Mouse (Mus musculus) liver, embryonic 12.5 days (tissue): ENCODE measurements at regions not wholly inside any gene's neighbourhood (a gene's known extent, or its start where the extent isn't known, plus 50 kb on each side); places are given as distances from the start of the nearest gene placed in this dataset.
A peak's percentile ranks its signal among the peaks of the same experiment; 100 is the strongest.
"Not testable (repeated sequence)": the region's sequence is repeated elsewhere in the genome, so short reads cannot be mapped to it uniquely, and the experiment has no call there.

ENCODE experiments used
- ATAC-seq: fragments of 200-750 bp; cut with Nextera tagmentation; 2 replicates; pipeline ENCODE4 v1.8.0; 2017; ENCODE audit warnings: moderate number of reproducible peaks, mild to moderate bottlenecking, moderate library complexity
- H3K27ac ChIP-seq: fragments of 300-500 bp; sonication (generic); 2 replicates; pipeline ENCODE4 v1.5.1; 2016; ENCODE audit warnings: mild to moderate bottlenecking
- H3K27me3 ChIP-seq: fragments of 300-500 bp; sonication (generic); replicated peaks from 2 replicates; pipeline ENCODE4 v1.6.1; 2016; ENCODE audit warnings: mild to moderate bottlenecking, moderate library complexity
- H3K36me3 ChIP-seq: fragments of 300-500 bp; sonication (generic); 2 replicates; pipeline ENCODE4 v1.6.1; 2016; ENCODE audit warnings: mild to moderate bottlenecking, moderate library complexity
- H3K4me1 ChIP-seq: fragments of 300-500 bp; sonication (generic); 2 replicates; pipeline ENCODE4 v1.6.1; 2016
- H3K4me2 ChIP-seq: fragments of 300-500 bp; sonication (generic); 2 replicates; pipeline ENCODE4 v1.6.1; 2016; ENCODE audit warnings: mild to moderate bottlenecking, moderate library complexity
- H3K4me3 ChIP-seq: fragments of 300-500 bp; sonication (generic); 2 replicates; pipeline ENCODE4 v1.5.1; 2016; ENCODE audit warnings: mild to moderate bottlenecking, moderate library complexity
- H3K9ac ChIP-seq: fragments of 300-500 bp; sonication (generic); 2 replicates; pipeline ENCODE4 v1.6.1; 2016; ENCODE audit warnings: mild to moderate bottlenecking, moderate library complexity
- H3K9me3 ChIP-seq: fragments of 300-500 bp; sonication (generic); replicated peaks from 2 replicates; pipeline ENCODE4 v1.6.1; 2016; ENCODE audit warnings: mild to moderate bottlenecking, moderate library complexity
- WGBS: fragments of 180-500 bp; shearing (Covaris S2); methylation state at CpG from one replicate; pipeline ENCODE4 v1.1.7; 2016; ENCODE audit not compliant: insufficient replicate concordance; 5-methylcytosine and 5-hydroxymethylcytosine counted together

DNA sequence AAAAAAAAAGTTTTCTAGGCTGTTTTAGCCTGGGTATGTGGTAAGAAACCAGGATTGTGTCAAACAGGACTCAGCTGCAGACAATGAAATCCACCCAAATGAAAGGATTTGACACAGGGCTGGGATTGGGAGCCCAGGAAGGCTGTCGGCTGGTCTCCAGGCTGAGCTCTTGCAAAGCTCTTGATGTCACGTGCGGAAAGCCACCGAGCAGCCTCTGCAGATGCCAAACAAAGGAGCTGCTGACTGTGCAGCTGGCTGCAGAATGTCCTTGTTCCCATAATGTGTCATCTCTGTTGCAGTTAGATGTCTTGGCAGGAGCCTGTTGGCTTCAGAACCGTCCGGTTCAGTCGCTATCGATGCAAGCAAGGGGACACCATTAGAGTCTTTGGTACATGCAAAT, 56.1 kb downstream of the Bbs10 start:
- H3K4me3 ChIP-seq: no peak overlapping the region
- no peaks in the 10 kb centered on the region for H3K36me3 ChIP-seq
- 72% methylated on average over 8 of the region's 8 CpGs for WGBS
- ATAC-seq: no peak
- no peaks in the 10 kb centered on the region for H3K27me3 ChIP-seq
- H3K9me3 ChIP-seq: no peaks in the 10 kb centered on the region
- H3K4me2 ChIP-seq: no peak overlapping the region
- H3K4me1 ChIP-seq: no peaks in the 10 kb centered on the region
- H3K27ac ChIP-seq: no peak overlapping the region
- no peak overlapping the region for H3K9ac ChIP-seq

DNA sequence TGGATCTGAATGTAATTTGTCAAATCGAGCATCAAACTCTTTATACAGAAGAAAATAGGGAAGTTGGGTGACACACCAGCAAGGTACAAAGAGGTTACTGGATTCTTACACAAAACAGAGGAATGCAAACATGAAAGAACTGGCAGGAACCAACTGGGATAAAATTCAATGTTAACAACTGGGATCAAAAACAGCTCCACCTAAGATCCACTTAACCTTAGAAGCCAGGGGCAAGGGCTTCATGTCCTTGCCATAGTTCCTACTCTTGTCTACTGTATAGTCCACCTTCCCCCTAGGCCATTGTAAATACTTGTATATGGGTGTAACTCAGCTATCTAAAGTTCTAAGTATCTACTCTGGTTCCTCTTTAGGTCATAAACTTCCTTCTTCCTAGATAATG, 59.9 kb downstream of the Bbs10 start:
- H3K27me3 ChIP-seq, H3K4me3 ChIP-seq, H3K4me2 ChIP-seq, H3K9me3 ChIP-seq, ATAC-seq, H3K27ac ChIP-seq, H3K4me1 ChIP-seq, H3K9ac ChIP-seq, H3K36me3 ChIP-seq: not testable (repeated sequence)
- WGBS: 52% methylated on average over 1 of the region's 1 CpGs

DNA sequence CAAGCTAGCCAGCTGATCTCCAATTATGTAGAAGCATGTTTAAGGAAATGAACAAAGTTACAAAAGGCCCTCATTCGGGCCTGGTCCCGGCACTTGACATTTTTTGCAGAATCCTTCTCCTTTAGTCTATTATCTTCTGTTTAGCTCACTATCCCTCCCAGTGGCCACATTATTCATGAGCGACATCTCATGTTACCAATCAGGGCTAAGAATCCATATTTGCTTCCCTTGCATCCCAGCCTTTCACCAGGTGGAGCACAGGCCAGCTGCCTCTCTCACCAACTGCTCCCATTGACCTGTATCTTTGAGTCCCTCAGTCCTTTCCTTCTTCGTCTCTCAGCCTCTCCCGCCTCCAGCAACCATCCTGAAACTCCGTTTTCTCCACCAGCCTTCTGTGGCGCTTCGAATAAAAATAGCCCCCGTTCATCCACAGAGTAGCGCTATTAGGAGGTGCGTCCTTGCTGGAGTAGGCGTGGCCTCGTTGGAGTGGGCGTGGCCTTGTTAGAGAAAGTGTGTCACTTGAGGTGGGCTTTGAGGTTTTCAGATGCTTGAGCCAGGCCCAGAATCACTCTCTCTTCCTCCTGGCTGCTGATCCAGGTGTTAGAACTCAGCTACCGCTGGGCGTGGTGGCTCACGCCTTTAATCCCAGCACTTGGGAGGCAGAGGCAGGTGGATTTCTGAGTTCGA, 63.4 kb downstream of the Bbs10 start:
- ATAC-seq: no peak
- no peaks in the 10 kb centered on the region for H3K27me3 ChIP-seq
- no peak overlapping the region for H3K4me2 ChIP-seq
- H3K27ac ChIP-seq: no peak overlapping the region
- WGBS: 82% methylated on average over 18 of the region's 18 CpGs
- no peak overlapping the region for H3K4me3 ChIP-seq
- no peaks in the 10 kb centered on the region for H3K9me3 ChIP-seq
- H3K4me1 ChIP-seq: peaks cover 21% of the 10 kb centered on the region
- no peak overlapping the region for H3K9ac ChIP-seq
- no peaks in the 10 kb centered on the region for H3K36me3 ChIP-seq

DNA sequence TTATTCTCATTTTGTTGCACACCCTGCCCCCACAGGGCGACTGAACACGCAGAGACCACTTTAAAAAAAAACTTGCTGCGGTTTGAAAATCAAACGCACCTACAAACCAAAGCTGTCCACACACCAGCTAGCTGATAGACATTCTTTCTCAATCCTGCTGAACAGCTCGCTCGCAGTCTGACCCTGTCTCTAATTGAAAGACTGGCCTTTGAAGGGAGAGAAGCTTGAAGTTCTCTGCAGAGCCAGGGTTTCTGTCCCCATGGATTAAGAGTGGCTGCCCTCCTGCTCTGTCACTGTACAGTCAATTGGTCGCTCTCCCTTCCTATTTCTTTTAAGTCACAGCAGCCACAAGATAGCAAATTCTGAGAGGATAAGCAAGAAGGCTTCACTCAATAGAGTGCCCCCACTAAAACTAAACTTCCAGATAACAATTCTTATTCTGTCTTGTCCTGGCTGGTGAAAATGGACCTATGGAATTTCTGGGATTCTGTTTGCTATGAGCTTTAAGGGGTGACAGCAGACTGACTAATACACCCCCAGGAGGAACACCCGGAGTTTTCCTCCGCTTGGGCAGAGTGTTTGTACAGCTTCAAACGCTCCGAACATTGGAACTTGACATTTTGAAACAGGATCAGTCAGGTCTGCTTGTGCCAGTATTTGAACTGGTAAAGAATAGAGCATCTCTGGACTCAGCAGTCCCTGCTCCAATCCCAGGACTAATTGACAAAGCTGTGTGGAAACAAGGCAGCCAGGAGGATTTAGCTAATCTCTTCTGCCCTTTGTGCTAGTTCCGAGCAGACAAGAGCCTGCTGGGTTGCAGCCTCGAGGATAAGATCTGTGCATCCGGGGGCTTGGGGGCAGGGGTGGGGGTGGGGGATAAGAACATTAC, 65.5 kb downstream of the Bbs10 start:
- no peaks in the 10 kb centered on the region for H3K9me3 ChIP-seq
- no peak overlapping the region for H3K9ac ChIP-seq
- peaks cover 21% of the 10 kb centered on the region for H3K4me1 ChIP-seq
- H3K27me3 ChIP-seq: no peaks in the 10 kb centered on the region
- no peaks in the 10 kb centered on the region for H3K36me3 ChIP-seq
- H3K4me3 ChIP-seq: no peak overlapping the region
- no peak overlapping the region for H3K4me2 ChIP-seq
- WGBS: 39% methylated on average over 14 of the region's 14 CpGs
- ATAC-seq: no peak
- no peak overlapping the region for H3K27ac ChIP-seq

DNA sequence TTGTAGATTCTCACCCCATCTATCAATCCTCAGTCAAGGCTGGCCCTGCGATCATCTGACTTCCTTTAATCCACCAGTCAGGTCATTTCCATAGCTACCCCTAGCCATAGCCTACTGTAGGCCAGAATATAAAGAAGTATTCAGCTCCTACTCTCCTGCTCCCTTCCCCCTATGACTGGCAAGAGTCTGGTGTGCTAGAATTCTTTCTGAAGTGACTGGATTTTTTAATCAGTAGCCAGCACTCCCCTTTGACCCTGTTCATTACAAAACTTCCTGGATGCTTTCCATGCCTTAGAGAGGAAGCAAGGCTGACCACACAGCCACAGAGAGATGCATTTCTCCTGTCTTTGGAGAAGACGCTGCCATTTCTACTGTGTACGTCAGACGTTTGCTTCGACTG, 66.5 kb downstream of the Bbs10 start:
- no peak overlapping the region for H3K9ac ChIP-seq
- H3K27me3 ChIP-seq: no peaks in the 10 kb centered on the region
- no peak overlapping the region for H3K27ac ChIP-seq
- WGBS: 25% methylated on average over 5 of the region's 5 CpGs
- no peaks in the 10 kb centered on the region for H3K9me3 ChIP-seq
- H3K36me3 ChIP-seq: no peaks in the 10 kb centered on the region
- no peak overlapping the region for H3K4me3 ChIP-seq
- ATAC-seq: 0 out of 2 replicates have a peak, but pooled peaks have one; percentile 33
- H3K4me1 ChIP-seq: peaks cover 21% of the 10 kb centered on the region
- H3K4me2 ChIP-seq: no peak overlapping the region

DNA sequence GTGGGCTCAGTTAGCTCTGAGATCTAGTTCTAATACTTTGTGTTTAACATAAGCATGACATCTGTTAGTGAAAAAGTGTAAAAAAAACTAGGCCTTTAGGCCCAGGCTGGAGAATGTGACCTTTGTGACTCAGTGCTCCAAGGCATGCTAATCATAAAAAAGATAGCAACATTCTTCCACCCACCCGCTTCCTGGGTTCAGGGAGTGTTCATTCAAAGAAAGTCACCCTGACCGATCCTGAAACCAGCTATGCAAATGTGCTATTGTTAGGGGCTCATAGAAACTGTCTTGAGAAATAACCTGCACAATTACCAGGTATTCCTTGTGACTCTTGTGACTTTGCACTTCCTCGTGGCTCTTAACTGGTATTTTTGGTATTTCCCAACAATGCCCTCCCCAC, 70.6 kb downstream of the Bbs10 start:
- H3K36me3 ChIP-seq, H3K4me2 ChIP-seq, H3K9ac ChIP-seq, H3K4me3 ChIP-seq, H3K27ac ChIP-seq, H3K9me3 ChIP-seq, H3K27me3 ChIP-seq, ATAC-seq: not testable (repeated sequence)
- peaks cover 15% of the 10 kb centered on the region for H3K4me1 ChIP-seq
- 55% methylated on average over 3 of the region's 3 CpGs for WGBS

DNA sequence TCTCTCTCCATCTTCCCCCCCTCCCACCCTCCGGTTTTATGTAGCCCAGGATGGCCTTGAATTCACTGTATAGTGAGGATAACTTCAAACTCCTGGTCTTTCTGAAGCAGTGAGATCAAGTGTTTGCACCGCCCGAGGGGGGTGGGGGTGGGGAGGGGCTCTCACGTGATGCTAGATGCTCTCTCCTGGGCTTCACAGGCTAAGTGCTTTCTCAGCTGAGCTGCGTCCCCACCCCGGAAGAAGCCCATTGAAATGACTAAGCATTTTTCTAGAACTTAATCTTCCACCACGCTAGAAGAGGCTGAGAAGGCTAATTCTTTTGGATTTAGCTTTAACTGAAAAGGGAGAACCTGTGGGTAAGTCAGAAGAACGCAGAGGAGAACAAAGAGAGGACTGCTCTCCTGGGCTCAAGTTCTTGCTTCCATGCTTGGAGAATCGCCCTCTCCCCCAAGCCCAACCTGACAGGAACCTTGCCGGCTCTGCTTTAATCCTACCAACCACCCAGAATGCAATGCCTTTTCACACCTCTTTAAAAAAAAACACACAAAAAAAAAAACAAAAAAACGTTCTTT, 79.7 kb downstream of the Bbs10 start:
- Histone ChIP-seq H3K4me3 (no peak overlapping the region), H3K36me3 (no peaks in the 10 kb centered on the region), H3K27me3 (no peaks in the 10 kb centered on the region), H3K4me1 (peaks cover 18% of the 10 kb centered on the region), H3K9ac (no peak overlapping the region), H3K4me2 (peak overlapping the region; percentile 44), H3K27ac (no peak overlapping the region), H3K9me3 (no peaks in the 10 kb centered on the region)
- ATAC-seq: peak; percentile 81
- 22% methylated on average over 11 of the region's 11 CpGs for WGBS

DNA sequence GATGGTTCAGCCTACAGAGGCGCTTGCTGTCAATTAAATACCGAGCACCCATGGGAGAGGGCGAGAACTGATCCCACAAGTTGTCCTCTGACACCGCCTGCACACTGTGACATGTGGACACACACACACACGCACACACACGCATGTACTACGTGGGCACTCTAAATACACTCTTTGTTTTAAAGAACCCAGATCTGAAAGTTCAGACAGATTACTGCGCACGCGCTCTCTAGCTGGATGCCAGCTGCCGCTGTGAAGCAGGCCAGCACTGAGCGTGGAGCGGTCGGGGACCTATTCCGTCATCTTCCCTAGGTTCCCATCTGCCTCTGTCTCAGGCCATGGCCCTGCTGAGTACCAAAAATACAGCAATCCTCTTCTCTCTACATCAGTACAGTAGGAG, 83.2 kb downstream of the Bbs10 start:
- H3K4me2 ChIP-seq: no peak overlapping the region

DNA sequence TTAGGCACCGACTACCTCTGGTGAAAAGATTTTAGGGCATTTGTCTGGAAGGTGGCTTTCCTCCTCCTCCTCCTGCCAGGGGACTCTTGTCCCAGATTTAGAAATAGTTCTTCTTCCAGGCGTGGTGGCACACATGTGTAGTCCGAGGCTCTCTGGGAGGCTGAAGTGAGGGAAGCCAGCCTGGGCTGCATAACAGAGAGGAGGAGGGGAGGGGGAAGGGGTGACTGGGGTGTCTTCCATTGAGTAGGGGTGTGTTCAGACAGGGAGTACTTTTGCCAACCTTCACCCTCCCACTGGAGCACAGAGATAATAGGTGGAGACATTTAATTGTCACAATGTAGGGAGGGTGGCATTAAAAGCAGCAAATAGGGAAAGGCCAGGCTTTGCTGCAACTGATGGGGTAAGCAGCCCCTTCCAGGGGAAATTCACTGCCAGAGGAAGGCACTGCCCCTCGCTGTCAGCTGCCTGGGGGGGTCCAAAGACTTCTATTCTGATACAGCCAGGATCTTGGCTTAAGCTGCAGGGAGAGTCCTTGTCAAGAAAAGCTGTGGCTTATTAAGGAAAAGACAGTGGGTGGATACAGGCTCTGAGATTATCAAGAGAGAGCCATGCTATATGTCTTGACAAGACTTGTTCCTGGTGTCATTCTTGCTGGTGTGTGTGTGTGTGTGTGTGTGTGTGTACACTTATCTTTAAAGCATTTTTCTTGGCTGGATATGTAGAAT, 83.9 kb downstream of the Bbs10 start:
- H3K9me3 ChIP-seq: no peaks in the 10 kb centered on the region
- no peak overlapping the region for H3K9ac ChIP-seq
- H3K4me2 ChIP-seq: no peak overlapping the region
- no peaks in the 10 kb centered on the region for H3K27me3 ChIP-seq
- H3K4me3 ChIP-seq: no peak overlapping the region
- no peak overlapping the region for H3K27ac ChIP-seq
- 51% methylated on average over 4 of the region's 4 CpGs for WGBS
- no peak for ATAC-seq
- H3K36me3 ChIP-seq: no peaks in the 10 kb centered on the region
- H3K4me1 ChIP-seq: peaks cover 18% of the 10 kb centered on the region

More for the DNA sequence above, 83.2 kb downstream of the Bbs10 start:
- Histone ChIP-seq H3K4me1 (peaks cover 18% of the 10 kb centered on the region), H3K36me3 (no peaks in the 10 kb centered on the region), H3K9me3 (no peaks in the 10 kb centered on the region), H3K27ac (no peak overlapping the region), H3K27me3 (no peaks in the 10 kb centered on the region), H3K4me3 (no peak overlapping the region), H3K9ac (no peak overlapping the region)
- 72% methylated on average over 15 of the region's 15 CpGs for WGBS
- no peak for ATAC-seq

DNA sequence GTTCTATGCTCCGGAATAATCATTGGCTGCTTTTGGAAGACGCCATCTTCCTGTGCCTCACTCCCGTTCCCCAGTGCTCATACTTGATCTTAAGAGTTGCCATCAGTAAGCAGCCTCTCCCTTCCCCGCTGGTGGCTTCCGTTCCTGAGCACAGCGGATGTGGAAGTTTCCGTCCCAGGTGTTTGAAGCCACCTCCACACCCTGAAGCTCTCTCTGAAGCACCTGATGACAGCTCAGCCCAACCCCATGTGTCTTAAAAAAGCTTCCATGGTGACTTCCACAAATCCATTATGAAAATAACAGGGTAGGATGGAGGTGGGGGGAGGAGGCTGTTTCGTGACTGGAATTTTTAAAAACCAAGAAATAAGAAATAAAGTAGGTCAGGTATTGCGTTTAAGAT, 87.1 kb downstream of the Bbs10 start:
- no peak overlapping the region for H3K4me2 ChIP-seq
- H3K27ac ChIP-seq: no peak overlapping the region
- ATAC-seq: no peak
- H3K4me1 ChIP-seq: no peaks in the 10 kb centered on the region
- no peaks in the 10 kb centered on the region for H3K27me3 ChIP-seq
- H3K4me3 ChIP-seq: no peak overlapping the region
- H3K36me3 ChIP-seq: no peaks in the 10 kb centered on the region
- no peaks in the 10 kb centered on the region for H3K9me3 ChIP-seq
- no peak overlapping the region for H3K9ac ChIP-seq
- 69% methylated on average over 9 of the region's 9 CpGs for WGBS

DNA sequence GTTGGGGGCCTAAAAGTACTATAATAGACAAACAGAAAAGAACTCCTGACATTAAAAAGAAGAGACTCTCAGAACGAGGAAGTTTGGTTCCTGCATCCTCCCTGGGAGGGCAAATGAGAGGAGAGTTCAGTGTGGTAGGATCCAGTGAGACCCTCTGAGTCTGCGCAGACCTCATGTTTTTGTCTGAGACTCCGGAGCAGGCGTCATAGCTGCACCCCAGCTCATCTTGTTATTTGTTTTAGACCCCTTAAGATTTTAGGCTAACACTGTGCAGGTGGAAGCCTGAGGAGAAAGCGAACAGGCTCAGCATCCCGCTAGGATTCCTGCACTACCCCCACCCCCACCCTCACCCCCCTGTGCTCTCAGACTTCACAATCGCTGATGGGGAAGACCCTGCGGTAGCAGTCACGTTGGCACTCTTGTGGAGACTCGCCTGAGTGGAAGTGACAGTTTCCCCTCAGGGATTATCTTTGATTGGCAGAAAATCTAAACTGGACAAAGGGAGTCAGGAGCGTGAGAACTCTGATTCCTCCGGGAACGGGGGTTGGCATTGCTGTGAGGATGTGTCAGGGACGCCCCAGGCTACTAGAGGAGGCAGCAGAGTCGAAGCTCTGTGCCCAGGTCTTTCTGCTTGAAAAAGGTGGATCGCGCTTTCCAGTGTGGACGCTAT, 85.0 kb upstream of the Nap1l1 start:
- Histone ChIP-seq H3K9me3 (no peaks in the 10 kb centered on the region), H3K36me3 (no peaks in the 10 kb centered on the region), H3K4me2 (no peak overlapping the region), H3K27me3 (no peaks in the 10 kb centered on the region), H3K27ac (no peak overlapping the region), H3K4me3 (no peak overlapping the region), H3K9ac (no peak overlapping the region), H3K4me1 (no peaks in the 10 kb centered on the region)
- ATAC-seq: no peak
- WGBS: 54% methylated on average over 18 of the region's 18 CpGs
